Mouse (Mus musculus) urinary bladder, postnatal 25 days (tissue): ENCODE measurements around the gene Nat8f5.
"Not testable (repeated sequence)": the region's sequence is repeated elsewhere in the genome, so short reads cannot be mapped to it uniquely, and the experiment has no call there.

ENCODE experiments used
- DNase-seq: peaks from one replicate; pipeline ENCODE4 v3.0.0; 2022; ENCODE audit warnings: low spot score

Gene Nat8f5

GRCm38 (mm10) chr6:85836098-85836497 lies 15.3 kb upstream of the Nat8f5 start:
- not testable (repeated sequence) for DNase-seq

DNA sequence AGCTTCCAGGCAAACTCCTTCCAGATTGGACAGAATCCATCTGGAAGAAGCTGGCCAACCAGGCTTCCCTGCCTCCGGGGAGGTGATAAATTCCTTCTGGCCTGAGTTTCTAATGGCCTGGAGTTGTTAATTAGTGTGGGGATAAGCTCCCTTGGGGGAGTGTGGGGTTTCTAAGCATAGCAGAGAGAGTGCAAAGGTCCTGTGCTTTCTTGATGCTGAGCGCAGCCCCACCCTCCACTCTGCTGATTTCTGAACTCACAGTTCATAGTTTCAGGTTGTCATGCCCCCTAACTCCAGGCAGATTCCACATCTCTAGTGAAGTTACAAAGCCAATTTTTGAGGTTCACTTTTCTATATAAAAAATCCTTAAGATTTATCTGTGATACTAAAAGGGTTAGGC lies 14.3 kb upstream of the Nat8f5 start:
- not testable (repeated sequence) for DNase-seq

DNA sequence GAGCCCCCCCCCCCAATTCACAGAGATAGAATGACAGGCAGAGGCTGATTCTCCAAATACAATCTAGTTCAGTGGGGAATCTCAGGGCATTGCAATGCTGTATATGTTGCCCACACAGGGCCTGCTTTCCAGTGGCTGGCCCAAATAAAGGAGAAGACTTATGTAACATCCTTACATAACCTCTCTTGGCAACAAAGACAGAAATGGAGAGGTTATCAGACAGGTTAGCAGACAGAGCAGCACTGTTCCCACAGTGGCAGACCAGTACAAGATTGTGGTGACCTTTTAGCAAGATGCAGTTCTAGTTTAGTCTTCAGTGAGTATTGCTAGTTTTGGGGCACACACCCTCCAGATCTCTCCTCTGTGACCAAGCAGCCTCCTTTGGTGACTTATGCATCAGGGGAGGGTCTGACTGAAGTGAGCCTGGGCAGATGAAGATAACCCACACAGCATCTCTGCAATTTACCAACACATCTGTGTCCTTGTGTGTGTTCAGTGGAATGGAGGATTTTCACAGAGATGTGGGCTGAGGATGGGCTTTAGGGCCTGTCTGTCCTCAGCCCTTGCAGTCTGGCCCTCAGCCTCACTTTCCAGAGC lies 13.8 kb upstream of the Nat8f5 start:
- not testable (repeated sequence) for DNase-seq

- no peak for DNase-seq
These were observed 11.1 kb upstream of the Nat8f5 start, which contains the start of gene Nat8 for GRCm38 (mm10) chr6:85831796-85832321. Gene Nat8 (minus strand): TSS chr6:85832082.

GRCm38 (mm10) chr6:85829462-85829861 lies 8.7 kb upstream of the Nat8f5 start:
- no peak for DNase-seq

GRCm38 (mm10) chr6:85825886-85826285 lies 5.1 kb upstream of the Nat8f5 start:
- no peak for DNase-seq

DNA sequence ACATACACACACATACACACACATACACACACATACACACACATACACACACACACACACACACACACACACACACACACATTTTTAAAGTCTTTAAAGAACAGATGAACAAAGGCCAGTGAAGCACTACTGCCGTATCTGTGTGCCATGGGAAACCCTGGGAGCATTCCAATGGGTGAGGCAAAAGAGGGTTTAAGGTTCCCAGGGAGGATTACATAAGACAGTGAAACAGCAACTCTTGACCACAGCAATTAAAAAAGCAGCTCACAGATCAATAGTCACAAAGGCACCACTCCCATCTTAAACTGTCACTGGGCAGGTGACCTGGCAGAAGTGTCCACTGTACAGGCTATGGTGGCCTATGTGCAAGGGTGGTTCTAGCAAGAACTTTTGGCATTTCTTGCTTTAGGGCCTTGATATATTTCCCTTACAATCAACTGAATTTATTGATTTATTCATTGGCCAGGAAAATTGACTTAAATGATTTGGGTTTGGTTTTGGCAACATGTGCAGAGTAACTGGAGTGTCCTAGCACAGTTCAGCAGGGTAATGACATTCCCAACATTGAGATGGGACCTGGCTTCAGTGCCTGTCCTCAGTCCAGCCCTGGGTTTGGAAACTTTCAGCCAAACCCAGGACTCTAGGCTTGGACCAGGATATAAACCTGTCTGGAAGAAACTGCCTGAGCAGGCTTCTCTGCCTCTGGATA lies 2.8 kb upstream of the Nat8f5 start:
- no peak for DNase-seq

DNA sequence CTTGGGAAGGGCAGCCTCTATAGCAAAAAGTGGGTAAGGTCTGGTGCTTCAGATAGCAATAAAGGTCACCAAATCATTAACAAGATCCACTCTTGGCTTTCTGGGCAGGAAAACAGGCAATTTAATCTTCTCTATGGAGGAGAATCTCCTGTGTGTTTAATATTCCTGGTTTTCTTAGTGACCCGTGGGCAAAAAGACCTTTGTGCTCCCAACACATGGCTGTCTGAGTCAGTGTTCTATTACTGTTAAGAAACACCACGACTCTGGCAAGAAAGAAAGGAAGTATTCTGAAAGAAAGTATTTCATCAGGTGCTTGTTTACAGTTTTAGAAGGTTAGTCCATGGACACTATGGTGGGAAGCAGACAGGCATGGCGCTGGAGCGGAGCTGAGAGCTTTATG lies 1.5 kb upstream of the Nat8f5 start:
- no peak for DNase-seq

GRCm38 (mm10) chr6:85818338-85818737 lies 2.4 kb downstream of the Nat8f5 start:
- no peak for DNase-seq

DNA sequence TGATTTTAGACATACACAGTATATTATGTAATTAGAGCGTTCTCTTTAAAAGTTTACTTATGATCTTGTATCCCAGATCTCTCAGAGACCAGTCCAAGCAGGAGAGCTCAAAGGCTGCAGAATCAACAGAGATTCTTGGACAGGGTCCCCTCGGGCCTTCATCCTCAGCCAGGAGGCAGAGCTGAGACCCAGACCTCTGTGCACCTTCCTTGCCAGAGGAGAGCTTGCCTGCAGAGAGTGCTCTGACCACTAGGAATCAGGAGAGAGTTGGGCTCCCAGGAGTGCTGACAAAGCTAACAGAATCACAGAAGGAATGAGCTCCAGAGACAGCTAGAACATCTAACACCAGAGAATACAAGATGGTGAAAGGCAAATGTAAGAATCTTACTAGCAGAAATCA lies 7.4 kb downstream of the Nat8f5 start:
- no peak for DNase-seq

- not testable (repeated sequence) for DNase-seq
These were observed 9.7 kb downstream of the Nat8f5 start for GRCm38 (mm10) chr6:85810942-85811537.

- not testable (repeated sequence) for DNase-seq
These were observed 10.3 kb downstream of the Nat8f5 start for GRCm38 (mm10) chr6:85810514-85810913.

- DNase-seq: not testable (repeated sequence)
These were observed 11.0 kb downstream of the Nat8f5 start for GRCm38 (mm10) chr6:85809784-85810183.

DNA sequence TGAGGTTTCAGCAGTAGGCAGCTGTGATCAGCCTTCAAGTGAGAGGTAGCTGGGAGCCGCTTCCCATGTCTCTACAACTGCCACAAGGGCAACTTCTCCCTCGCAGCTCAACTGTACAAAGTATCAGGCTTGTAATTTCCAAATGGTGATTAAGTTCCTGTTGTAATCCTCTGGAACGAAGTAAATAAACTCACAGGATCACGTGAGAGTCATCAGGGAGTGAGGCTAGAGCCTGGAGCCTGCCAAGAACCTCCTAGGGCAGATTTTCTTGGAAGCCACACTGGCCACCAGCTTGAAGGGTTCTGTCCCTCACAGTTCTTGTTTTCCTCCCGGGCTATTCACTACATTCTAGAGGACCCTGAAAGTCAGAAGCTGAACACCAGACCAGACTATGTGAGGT lies 17.6 kb downstream of the Nat8f5 start:
- DNase-seq: not testable (repeated sequence)
